In genomic region chr1:136678836-136679235, GRCm38 (mm10) we compare ENCODE assay signal across 27 mouse cellular contexts. TPM values are rescaled to one million over a fixed set of nuclear protein-coding genes. Genes with fewer than 3 reads are reported as not detected.
DNase-seq lines count a peak whose midpoint lies in the region; ATAC-seq and TF ChIP-seq lines count a peak whose summit lies in the region.
"Had no signal": no experiment of that assay in that cellular context is flagged by ENCODE, and none has a peak within 500 bp of the region (broad histone marks: within the 10 kb centered on the region; RNA-seq: fewer than 3 reads in every experiment).

No protein-coding gene starts in this region.

- peak; percentile 22 for DNase-seq in lung, postnatal 0 days (ENCODE audit: low spot score)
- DNase-seq in lung, adult 2 months: no peak
- no peak for DNase-seq in forebrain, embryonic 10.5 days (ENCODE audit: extremely low spot score, low spot score)
- no peak for DNase-seq in urinary bladder, postnatal 36 days (ENCODE audit: low spot score in 2 of 2)
- DNase-seq: adrenal gland, postnatal 10 days; adrenal gland, postnatal 36 days; B cell, adult 2 months; cerebellum, adult 2 months; cerebellum, adult 9-11 months; cerebellum, postnatal 25 days; gastrocnemius, postnatal 25 days; heart, adult 2 months; kidney, adult 11 months had no signal

- H3K27ac ChIP-seq in intestine, embryonic 15.5 days: no peak overlapping the region
- no peak overlapping the region for H3K27ac ChIP-seq in intestine, postnatal 0 days (ENCODE audit: low read depth, low read length)
- no peak overlapping the region for H3K27ac ChIP-seq in lung, postnatal 0 days (ENCODE audit: low read length)
- peak overlapping the region; percentile 97 for H3K27ac ChIP-seq in ES-Bruce4 (ENCODE audit: insufficient read depth, low read length)
- H3K27ac ChIP-seq in intestine, embryonic 16.5 days (ENCODE audit: low read length): no peak overlapping the region
- no peak overlapping the region for H3K27ac ChIP-seq in forebrain, embryonic 10.5 days
- H3K27ac ChIP-seq: embryonic facial prominence, embryonic 12.5 days; embryonic facial prominence, embryonic 15.5 days; forebrain, embryonic 12.5 days; forebrain, embryonic 15.5 days; heart, adult 2 months; hindbrain, embryonic 12.5 days; hindbrain, embryonic 15.5 days had no signal

- H3K9me3 ChIP-seq in intestine, embryonic 15.5 days: no peaks in the 10 kb centered on the region
- no peaks in the 10 kb centered on the region for H3K9me3 ChIP-seq in intestine, postnatal 0 days (ENCODE audit: control insufficient read depth)
- H3K9me3 ChIP-seq in lung, postnatal 0 days (ENCODE audit: low read length): no peaks in the 10 kb centered on the region
- no peaks in the 10 kb centered on the region for H3K9me3 ChIP-seq in ES-Bruce4 (replicated peaks; ENCODE audit: control insufficient read depth, insufficient read depth, low read length, poor library complexity, severe bottlenecking)
- H3K9me3 ChIP-seq in intestine, embryonic 16.5 days (ENCODE audit: control insufficient read depth, low read length): no peaks in the 10 kb centered on the region
- H3K9me3 ChIP-seq in forebrain, embryonic 10.5 days: no peaks in the 10 kb centered on the region
- H3K9me3 ChIP-seq: embryonic facial prominence, embryonic 12.5 days; embryonic facial prominence, embryonic 15.5 days; forebrain, embryonic 12.5 days; forebrain, embryonic 15.5 days; G1E; hindbrain, embryonic 12.5 days; hindbrain, embryonic 15.5 days had no signal

- TF ChIP-seq EP300 in lung, postnatal 0 days (IDR thresholded peaks at IDR 0.05): no peak
- TF ChIP-seq EP300 in ES-Bruce4 (IDR thresholded peaks at IDR 0.05; ENCODE audit: insufficient read depth, low read depth, low read length): no peak

- peaks cover 9% of the 10 kb centered on the region for H3K4me1 ChIP-seq in intestine, embryonic 15.5 days (replicated peaks)
- H3K4me1 ChIP-seq in intestine, postnatal 0 days (replicated peaks; ENCODE audit: control insufficient read depth, insufficient read depth, low read length): 0 out of 2 replicates have a peak, but pooled peaks cover 6% of the 10 kb centered on the region
- no peaks in the 10 kb centered on the region for H3K4me1 ChIP-seq in lung, postnatal 0 days (ENCODE audit: insufficient read depth, low read depth, low read length)
- H3K4me1 ChIP-seq in lung, adult 2 months (ENCODE audit: control insufficient read depth, insufficient read depth, low read length): peaks cover 3% of the 10 kb centered on the region
- peaks cover 11% of the 10 kb centered on the region for H3K4me1 ChIP-seq in ES-Bruce4 (ENCODE audit: control insufficient read depth, insufficient read depth, low read length)
- peaks cover 3% of the 10 kb centered on the region for H3K4me1 ChIP-seq in intestine, embryonic 16.5 days (ENCODE audit: control insufficient read depth, insufficient read depth, low read length)
- H3K4me1 ChIP-seq in forebrain, embryonic 10.5 days: peaks cover 24% of the 10 kb centered on the region

- no peak for TF ChIP-seq POLR2A in lung, adult 2 months (IDR thresholded peaks at IDR 0.05; ENCODE audit: borderline replicate concordance, extremely low read depth, low read depth, low read length)
- no peak for TF ChIP-seq POLR2A in ES-Bruce4 (IDR thresholded peaks at IDR 0.05; ENCODE audit: insufficient read depth, low read length)

- no peaks in the 10 kb centered on the region for H3K36me3 ChIP-seq in intestine, embryonic 15.5 days
- H3K36me3 ChIP-seq in intestine, postnatal 0 days (ENCODE audit: control insufficient read depth, insufficient read depth): no peaks in the 10 kb centered on the region
- no peaks in the 10 kb centered on the region for H3K36me3 ChIP-seq in lung, postnatal 0 days (ENCODE audit: insufficient read depth, low read length)
- no peaks in the 10 kb centered on the region; the same call in 1 of the 2 replicates for H3K36me3 ChIP-seq in ES-Bruce4 (ENCODE audit: control insufficient read depth, insufficient read depth, low read length, poor library complexity, severe bottlenecking)
- no peaks in the 10 kb centered on the region for H3K36me3 ChIP-seq in intestine, embryonic 16.5 days (ENCODE audit: control insufficient read depth, insufficient read depth, low read length)
- H3K36me3 ChIP-seq in forebrain, embryonic 10.5 days (replicated peaks): no peaks in the 10 kb centered on the region
- H3K36me3 ChIP-seq: embryonic facial prominence, embryonic 12.5 days; embryonic facial prominence, embryonic 15.5 days; forebrain, embryonic 12.5 days; forebrain, embryonic 15.5 days; G1E; hindbrain, embryonic 12.5 days; hindbrain, embryonic 15.5 days had no signal

- no peak overlapping the region for H3K4me2 ChIP-seq in intestine, embryonic 15.5 days (replicated peaks)
- no peak overlapping the region for H3K4me2 ChIP-seq in intestine, postnatal 0 days (replicated peaks; ENCODE audit: low read depth)
- H3K4me2 ChIP-seq in lung, postnatal 0 days (replicated peaks; ENCODE audit: low read depth, low read length): no peak overlapping the region
- H3K4me2 ChIP-seq in intestine, embryonic 16.5 days (ENCODE audit: low read depth, low read length): no peak overlapping the region
- H3K4me2 ChIP-seq: embryonic facial prominence, embryonic 12.5 days; embryonic facial prominence, embryonic 15.5 days; forebrain, embryonic 12.5 days; forebrain, embryonic 15.5 days; heart, embryonic 11.5 days; hindbrain, embryonic 12.5 days; hindbrain, embryonic 15.5 days had no signal

- no peak for TF ChIP-seq CTCF in intestine, postnatal 0 days (IDR thresholded peaks at IDR 0.05; ENCODE audit: low read depth)
- no peak for TF ChIP-seq CTCF in lung, postnatal 0 days (IDR thresholded peaks at IDR 0.05)
- TF ChIP-seq CTCF in lung, adult 2 months (IDR thresholded peaks at IDR 0.05; ENCODE audit: insufficient read depth, low read length): no peak
- TF ChIP-seq CTCF in ES-Bruce4 (IDR thresholded peaks at IDR 0.05; ENCODE audit: low read depth, low read length): no peak

- ATAC-seq in intestine, embryonic 15.5 days: 0 out of 2 replicates have a peak, but pooled peaks have one; percentile 4
- no peak for ATAC-seq in intestine, postnatal 0 days
- no peak for ATAC-seq in lung, postnatal 0 days
- peak; percentile 30; the same call in 1 of the 2 replicates for ATAC-seq in intestine, embryonic 16.5 days
- ATAC-seq: forebrain, embryonic 15.5 days; Patski had no signal

- no peak overlapping the region for H3K4me3 ChIP-seq in intestine, embryonic 15.5 days (replicated peaks)
- H3K4me3 ChIP-seq in intestine, postnatal 0 days (ENCODE audit: low read depth, low read length): no peak overlapping the region
- no peak overlapping the region for H3K4me3 ChIP-seq in lung, postnatal 0 days (ENCODE audit: low read depth, low read length)
- H3K4me3 ChIP-seq in lung, adult 2 months (replicated peaks; ENCODE audit: extremely low read depth, low read depth, low read length): no peak overlapping the region
- H3K4me3 ChIP-seq in ES-Bruce4 (ENCODE audit: low read depth, low read length): no peak overlapping the region
- H3K4me3 ChIP-seq in intestine, embryonic 16.5 days (ENCODE audit: low read length): no peak overlapping the region
- H3K4me3 ChIP-seq in forebrain, embryonic 10.5 days: no peak overlapping the region
- H3K4me3 ChIP-seq: embryonic facial prominence, embryonic 12.5 days; embryonic facial prominence, embryonic 15.5 days; forebrain, embryonic 12.5 days; forebrain, embryonic 15.5 days; heart, adult 2 months; hindbrain, embryonic 12.5 days; hindbrain, embryonic 15.5 days had no signal

- H3K27me3 ChIP-seq in intestine, embryonic 15.5 days (replicated peaks): no peaks in the 10 kb centered on the region
- no peaks in the 10 kb centered on the region for H3K27me3 ChIP-seq in intestine, postnatal 0 days (replicated peaks; ENCODE audit: control insufficient read depth, insufficient read depth, low read length)
- H3K27me3 ChIP-seq in lung, postnatal 0 days (replicated peaks; ENCODE audit: insufficient read depth, low read length): no peaks in the 10 kb centered on the region
- H3K27me3 ChIP-seq in ES-Bruce4 (ENCODE audit: control insufficient read depth, insufficient read depth, low read length, poor library complexity, severe bottlenecking): no peaks in the 10 kb centered on the region
- H3K27me3 ChIP-seq in intestine, embryonic 16.5 days (replicated peaks; ENCODE audit: control insufficient read depth, insufficient read depth, low read length): no peaks in the 10 kb centered on the region
- H3K27me3 ChIP-seq in forebrain, embryonic 10.5 days (ENCODE audit: poor library complexity, severe bottlenecking): peaks cover 17% of the 10 kb centered on the region
- H3K27me3 ChIP-seq: CH12.LX; embryonic facial prominence, embryonic 15.5 days; forebrain, embryonic 15.5 days; hindbrain, embryonic 12.5 days; hindbrain, embryonic 15.5 days; Patski had no signal

- whole genome bisulfite sequencing in intestine, embryonic 15.5 days: 26% methylated on average over 4 of the region's 4 CpGs
- WGBS in intestine, postnatal 0 days: 23% methylated on average over 4 of the region's 4 CpGs
- WGBS in lung, postnatal 0 days: 27% methylated on average over 4 of the region's 4 CpGs
- 47% methylated on average over 4 of the region's 4 CpGs for WGBS in lung, adult 2 months
- WGBS in intestine, embryonic 16.5 days: 33% methylated on average over 4 of the region's 4 CpGs
- WGBS in forebrain, embryonic 10.5 days: 66% methylated on average over 4 of the region's 4 CpGs

- no peak overlapping the region for H3K9ac ChIP-seq in intestine, embryonic 15.5 days
- H3K9ac ChIP-seq in intestine, postnatal 0 days (ENCODE audit: low read depth, low read length): no peak overlapping the region
- H3K9ac ChIP-seq in lung, postnatal 0 days (replicated peaks; ENCODE audit: low read depth): no peak overlapping the region
- peak overlapping the region; percentile 65; the same call in 1 of the 2 replicates for H3K9ac ChIP-seq in ES-Bruce4 (ENCODE audit: low read depth, poor library complexity, severe bottlenecking)
- H3K9ac ChIP-seq in intestine, embryonic 16.5 days (ENCODE audit: low read depth, low read length): no peak overlapping the region
- H3K9ac ChIP-seq: embryonic facial prominence, embryonic 12.5 days; embryonic facial prominence, embryonic 15.5 days; forebrain, embryonic 12.5 days; forebrain, embryonic 15.5 days; hindbrain, embryonic 12.5 days; hindbrain, embryonic 15.5 days had no signal

RNA-seq across cellular contexts. Expression of gene Zfp281, which starts 54.1 kb away (rescaled TPM):
- polyA plus RNA-seq in intestine, embryonic 15.5 days (2015; fragmentation: Nextera tagmentation; extraction: Ambion mirVana): 12.4 and 16.5 TPM in 2 replicates
- 6.8 and 7.2 TPM in 2 replicates for polyA plus RNA-seq in intestine, postnatal 0 days (2015; fragmentation: Nextera tagmentation; extraction: Ambion mirVana)
- polyA plus RNA-seq in lung, postnatal 0 days (2015; fragmentation: Nextera tagmentation; extraction: Ambion mirVana): 15.3 and 16.4 TPM in 2 replicates
- 3.6 and 4.6 TPM in 2 replicates for polyA plus RNA-seq in lung, adult 2 months (2012; rRNA removed)
- 94.4 and 98.1 TPM in 2 replicates for polyA plus RNA-seq in ES-Bruce4 (2011; ENCODE audit: insufficient read depth, insufficient read length, low read depth, missing spikeins)
- polyA plus RNA-seq in intestine, embryonic 16.5 days (2015; fragmentation: Nextera tagmentation; extraction: Ambion mirVana): 11.1 and 12.0 TPM in 2 replicates
- 24.7 and 27.8 TPM in 2 replicates for polyA plus RNA-seq in forebrain, embryonic 10.5 days (2016; fragmentation: Nextera tagmentation; extraction: Ambion mirVana)

Comparison
In these comparisons a context has a peak if more than half of its experiments do, and no peak if none do; other contexts are left out.
1. ATAC-seq: peak in intestine, embryonic 15.5 days (single experiment) and intestine, embryonic 16.5 days (single experiment); none in intestine, postnatal 0 days (single experiment) and lung, postnatal 0 days (single experiment).